Mouse (Mus musculus): ENCODE measurements at regions not wholly inside any gene's neighbourhood (a gene's known extent, or its start where the extent isn't known, plus 50 kb on each side); places are given as distances from the start of the nearest gene placed in this dataset.
A peak's percentile ranks its signal among the peaks of the same experiment; 100 is the strongest.

DNA sequence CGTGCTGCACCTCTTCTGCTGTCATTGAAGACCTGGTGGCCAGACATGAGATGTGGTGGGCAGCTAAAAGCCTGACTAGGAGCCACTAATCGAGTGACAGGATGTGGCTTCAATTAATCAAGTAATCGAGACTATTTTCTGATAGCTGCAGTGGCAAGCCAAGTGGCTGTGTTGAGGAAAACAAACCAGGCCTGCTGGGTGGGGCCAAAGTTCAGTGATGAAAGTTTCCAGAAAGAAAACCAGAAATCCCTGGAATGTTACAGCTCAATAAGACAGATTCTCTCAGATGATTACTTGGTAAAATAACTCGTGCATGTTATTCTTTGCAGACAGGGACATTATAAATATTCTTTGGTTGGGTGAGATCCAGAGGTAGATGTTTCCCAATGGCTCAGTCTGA is 564.4 kb upstream of the Tbl1xr1 start:
- no peaks in the 10 kb centered on the region for H3K27me3 ChIP-seq (ENCODE audit: control insufficient read depth, insufficient read depth, low read length)
- H3K4me1 ChIP-seq (ENCODE audit: control insufficient read depth, insufficient read depth, low read length): no peaks in the 10 kb centered on the region
- ATAC-seq (ENCODE audit: low FRiP score) (no peak), DNase-seq (ENCODE audit: low spot score, missing footprints) (no peak)
- no peaks in the 10 kb centered on the region for H3K36me3 ChIP-seq (ENCODE audit: control insufficient read depth, insufficient read depth, low read length)
- no peak overlapping the region for H3K4me3 ChIP-seq (ENCODE audit: low read depth, low read length)
- 77% methylated on average over 4 of the region's 4 CpGs for WGBS
- H3K9me3 ChIP-seq (ENCODE audit: control insufficient read depth, low read length): peaks cover 12% of the 10 kb centered on the region
- no peak overlapping the region for H3K4me2 ChIP-seq
- H3K27ac ChIP-seq (ENCODE audit: low read depth, low read length): no peak overlapping the region
- H3K9ac ChIP-seq (ENCODE audit: low read length): no peak overlapping the region

DNA sequence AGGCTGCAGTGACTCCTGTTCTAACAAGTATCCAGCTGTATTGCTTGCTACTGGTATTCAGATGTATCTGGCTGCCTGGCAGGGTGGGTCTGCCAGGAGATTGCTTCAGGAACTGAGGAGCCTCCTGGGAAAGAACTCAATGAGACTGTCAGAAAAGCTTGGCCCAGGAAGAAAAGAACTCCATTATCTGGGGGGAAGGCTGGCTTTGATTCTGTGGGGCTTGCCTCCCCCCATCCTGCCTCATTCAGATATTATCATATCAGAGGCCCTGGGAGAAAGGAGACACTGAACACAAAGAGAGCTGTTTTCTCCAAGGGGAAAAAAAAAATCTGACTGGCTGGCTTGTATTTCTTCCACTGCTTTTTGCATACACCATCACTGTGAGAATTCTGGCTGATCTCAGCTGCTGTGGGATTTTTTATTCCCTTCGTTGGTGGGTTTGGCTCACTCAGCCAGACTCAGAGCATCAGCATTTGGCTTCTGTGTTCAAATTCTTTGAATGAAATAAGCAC is 552.0 kb upstream of the Tbl1xr1 start:
- 22% methylated on average over 1 of the region's 1 CpGs for WGBS
- ATAC-seq (ENCODE audit: low FRiP score) (peak; percentile 80), DNase-seq (ENCODE audit: low spot score, missing footprints) (no peak)
- H3K9me3 ChIP-seq (ENCODE audit: control insufficient read depth, low read length): no peaks in the 10 kb centered on the region; the same call in 1 of the 2 replicates
- H3K27ac ChIP-seq (ENCODE audit: low read depth, low read length): peak overlapping the region; percentile 6
- H3K9ac ChIP-seq (ENCODE audit: low read length): no peak overlapping the region
- H3K4me3 ChIP-seq (ENCODE audit: low read depth, low read length): no peak overlapping the region
- no peak overlapping the region for H3K4me2 ChIP-seq
- no peaks in the 10 kb centered on the region for H3K27me3 ChIP-seq (ENCODE audit: control insufficient read depth, insufficient read depth, low read length)
- H3K4me1 ChIP-seq (ENCODE audit: control insufficient read depth, insufficient read depth, low read length): peaks cover 8% of the 10 kb centered on the region
- H3K36me3 ChIP-seq (ENCODE audit: control insufficient read depth, insufficient read depth, low read length): no peaks in the 10 kb centered on the region

DNA sequence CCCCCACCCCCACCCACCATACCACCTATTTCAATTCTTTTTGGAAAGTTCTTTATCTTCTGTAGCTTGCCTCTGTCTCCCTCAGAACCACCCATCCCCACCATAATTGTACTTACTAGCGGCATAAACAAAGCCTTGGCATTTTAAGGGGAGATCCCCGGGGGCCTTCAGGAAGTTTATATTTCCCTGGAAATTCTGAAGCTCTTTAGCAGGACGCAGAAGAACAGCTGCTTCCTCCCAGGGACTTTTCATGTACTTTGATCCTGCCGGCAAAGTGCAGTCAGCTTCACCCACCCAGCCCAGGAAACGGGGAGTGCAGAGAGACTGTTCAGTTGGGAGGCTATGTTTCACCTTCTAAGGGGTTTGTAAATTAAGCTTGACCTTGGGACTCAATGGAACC is 545.6 kb upstream of the Tbl1xr1 start:
- WGBS: 66% methylated on average over 5 of the region's 5 CpGs
- Histone ChIP-seq H3K4me2 (no peak overlapping the region), H3K36me3 (ENCODE audit: control insufficient read depth, insufficient read depth, low read length) (no peaks in the 10 kb centered on the region), H3K4me3 (ENCODE audit: low read depth, low read length) (no peak overlapping the region), H3K9me3 (ENCODE audit: control insufficient read depth, low read length) (no peaks in the 10 kb centered on the region), H3K4me1 (ENCODE audit: control insufficient read depth, insufficient read depth, low read length) (no peaks in the 10 kb centered on the region), H3K27me3 (ENCODE audit: control insufficient read depth, insufficient read depth, low read length) (no peaks in the 10 kb centered on the region), H3K27ac (ENCODE audit: low read depth, low read length) (no peak overlapping the region), H3K9ac (ENCODE audit: low read length) (no peak overlapping the region)
- DNase-seq (ENCODE audit: low spot score, missing footprints): no peak
- no peak for ATAC-seq (ENCODE audit: low FRiP score)

DNA sequence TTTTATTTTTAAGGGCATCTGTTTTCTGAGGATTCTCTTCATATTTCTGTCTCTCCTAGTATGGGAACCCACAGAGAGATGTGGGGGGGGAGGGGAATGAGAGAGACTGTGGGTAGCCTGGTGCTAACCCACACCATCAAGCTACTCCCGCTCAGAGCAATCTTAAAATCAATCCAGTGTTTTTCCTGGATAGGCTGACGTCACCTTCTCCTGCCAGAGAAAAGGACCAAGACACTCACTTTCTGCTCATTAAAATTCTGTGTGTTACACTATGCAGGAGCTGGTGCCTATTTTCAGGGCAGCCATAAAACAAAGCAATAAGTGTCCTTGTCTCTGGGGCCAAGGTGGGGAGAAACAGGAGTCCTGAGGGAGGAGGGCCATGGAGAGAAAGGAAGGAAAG is 537.3 kb upstream of the Tbl1xr1 start:
- WGBS: 75% methylated on average over 2 of the region's 2 CpGs
- no peak overlapping the region for H3K4me2 ChIP-seq
- H3K4me3 ChIP-seq (ENCODE audit: low read depth, low read length): no peak overlapping the region
- H3K9me3 ChIP-seq (ENCODE audit: control insufficient read depth, low read length): no peaks in the 10 kb centered on the region
- no peak overlapping the region for H3K9ac ChIP-seq (ENCODE audit: low read length)
- no peak for DNase-seq (ENCODE audit: low spot score, missing footprints)
- no peaks in the 10 kb centered on the region for H3K4me1 ChIP-seq (ENCODE audit: control insufficient read depth, insufficient read depth, low read length)
- ATAC-seq (ENCODE audit: low FRiP score): no peak
- no peaks in the 10 kb centered on the region for H3K27me3 ChIP-seq (ENCODE audit: control insufficient read depth, insufficient read depth, low read length)
- H3K27ac ChIP-seq (ENCODE audit: low read depth, low read length): no peak overlapping the region
- H3K36me3 ChIP-seq (ENCODE audit: control insufficient read depth, insufficient read depth, low read length): no peaks in the 10 kb centered on the region

DNA sequence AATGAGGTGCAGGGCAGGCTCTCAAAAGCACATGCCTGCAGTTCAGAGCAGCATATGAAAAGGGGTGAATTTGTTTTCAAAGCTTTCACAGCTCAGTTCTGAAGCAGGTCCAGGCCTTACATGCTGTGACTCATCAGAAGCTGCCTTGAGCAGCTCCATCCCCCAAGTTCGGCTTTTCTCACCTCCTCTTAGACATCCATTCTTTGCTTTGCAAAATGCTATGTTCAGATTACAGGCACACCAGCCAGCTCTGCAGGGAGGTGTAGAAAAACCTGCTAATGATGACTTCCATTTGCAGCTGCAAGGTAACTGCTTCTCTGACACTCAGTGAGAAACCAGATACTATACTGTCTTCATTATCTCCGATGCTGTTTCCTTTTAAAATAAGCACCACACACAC is 532.0 kb upstream of the Tbl1xr1 start:
- ATAC-seq (ENCODE audit: low FRiP score): no peak
- DNase-seq (ENCODE audit: low spot score, missing footprints): peak; percentile 71
- H3K9ac ChIP-seq (ENCODE audit: low read length): no peak overlapping the region
- H3K4me3 ChIP-seq (ENCODE audit: low read depth, low read length): no peak overlapping the region
- H3K27me3 ChIP-seq (ENCODE audit: control insufficient read depth, insufficient read depth, low read length): no peaks in the 10 kb centered on the region
- 69% methylated on average over 2 of the region's 2 CpGs for WGBS
- no peaks in the 10 kb centered on the region for H3K9me3 ChIP-seq (ENCODE audit: control insufficient read depth, low read length)
- no peak overlapping the region for H3K4me2 ChIP-seq
- peaks cover 6% of the 10 kb centered on the region; the same call in 1 of the 2 replicates for H3K4me1 ChIP-seq (ENCODE audit: control insufficient read depth, insufficient read depth, low read length)
- no peak overlapping the region for H3K27ac ChIP-seq (ENCODE audit: low read depth, low read length)
- no peaks in the 10 kb centered on the region for H3K36me3 ChIP-seq (ENCODE audit: control insufficient read depth, insufficient read depth, low read length)

DNA sequence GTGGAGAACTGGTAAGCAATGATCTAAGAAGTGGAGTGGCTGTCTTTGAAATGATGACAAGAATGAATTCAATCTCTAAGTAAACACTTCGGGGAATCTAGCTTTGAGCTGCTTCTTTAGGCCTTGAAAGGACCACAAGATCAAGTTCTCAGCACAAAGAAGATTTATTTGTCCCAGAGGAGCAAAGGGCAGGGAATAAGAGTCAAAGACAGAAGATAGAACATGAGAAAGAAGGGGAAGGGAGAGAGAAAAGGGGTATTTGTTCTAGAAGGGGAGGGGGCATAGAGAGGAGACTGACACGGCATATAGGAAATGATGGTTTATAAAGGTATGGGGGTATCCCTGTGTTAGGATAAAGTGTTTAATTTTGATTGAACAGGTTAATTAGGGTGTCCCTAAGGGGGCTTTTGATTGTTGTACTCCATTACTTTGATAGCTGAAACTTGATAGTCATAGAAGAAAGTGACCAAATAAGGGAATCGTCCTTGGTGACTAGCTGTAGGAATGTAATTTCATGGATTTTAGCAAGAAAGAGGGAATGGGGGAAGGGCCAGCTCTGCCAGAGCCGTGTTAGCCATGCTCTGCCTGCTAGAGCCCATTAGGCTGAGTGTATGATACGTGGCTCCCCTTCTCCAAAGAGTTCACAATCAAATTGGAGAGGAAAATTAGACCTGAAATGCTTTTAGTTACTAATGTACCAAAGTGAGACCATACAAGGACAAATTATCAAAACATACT is 531.1 kb upstream of the Tbl1xr1 start:
- H3K4me3 ChIP-seq (ENCODE audit: low read depth, low read length): no peak overlapping the region
- no peaks in the 10 kb centered on the region for H3K36me3 ChIP-seq (ENCODE audit: control insufficient read depth, insufficient read depth, low read length)
- no peaks in the 10 kb centered on the region for H3K9me3 ChIP-seq (ENCODE audit: control insufficient read depth, low read length)
- peak; percentile 58; the same call in 1 of the 2 replicates for ATAC-seq (ENCODE audit: low FRiP score)
- no peaks in the 10 kb centered on the region for H3K27me3 ChIP-seq (ENCODE audit: control insufficient read depth, insufficient read depth, low read length)
- peaks cover 6% of the 10 kb centered on the region; the same call in 1 of the 2 replicates for H3K4me1 ChIP-seq (ENCODE audit: control insufficient read depth, insufficient read depth, low read length)
- WGBS: 41% methylated on average over 5 of the region's 5 CpGs
- H3K4me2 ChIP-seq: no peak overlapping the region
- H3K27ac ChIP-seq (ENCODE audit: low read depth, low read length): no peak overlapping the region
- H3K9ac ChIP-seq (ENCODE audit: low read length): no peak overlapping the region
- peak; percentile 83 for DNase-seq (ENCODE audit: low spot score, missing footprints)

DNA sequence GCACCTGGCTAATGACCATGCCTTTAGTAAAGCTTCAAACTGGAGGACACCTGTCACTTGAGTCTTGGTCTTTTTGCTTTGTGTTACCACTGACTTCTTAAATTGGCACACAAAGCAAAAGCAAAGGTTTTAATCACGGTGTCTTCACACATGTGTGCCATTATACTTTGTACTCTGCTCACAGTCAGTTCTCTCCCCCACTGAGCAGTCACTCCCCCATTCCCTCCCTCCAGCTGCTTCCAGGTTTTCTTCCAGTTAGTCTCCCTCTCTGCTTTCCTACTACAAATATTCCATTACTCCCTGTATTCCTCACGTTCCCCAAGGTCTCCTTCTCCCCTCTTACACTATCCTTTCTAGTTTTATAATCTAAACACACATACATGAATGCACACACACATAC is 530.0 kb upstream of the Tbl1xr1 start:
- H3K9me3 ChIP-seq (ENCODE audit: control insufficient read depth, low read length): no peaks in the 10 kb centered on the region

DNA sequence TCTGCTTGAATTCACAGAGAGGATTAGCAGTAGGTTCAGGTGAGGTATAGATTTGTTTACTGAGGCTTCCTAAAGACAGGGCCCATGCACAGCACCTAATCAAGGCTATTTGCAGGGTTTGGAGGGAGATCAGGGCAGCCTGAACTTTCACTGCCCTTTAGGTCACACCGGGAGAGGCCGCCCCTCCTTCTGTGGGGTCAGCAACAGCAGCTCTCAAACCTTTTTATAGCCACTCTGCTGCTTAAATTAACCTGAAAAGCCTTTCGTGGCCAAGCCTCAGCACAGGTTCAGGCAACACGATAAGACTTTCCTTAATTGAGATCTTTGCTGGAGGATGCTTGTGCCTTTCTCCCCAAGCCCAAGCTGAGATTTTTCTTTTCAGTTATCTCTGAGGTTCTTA is 526.8 kb upstream of the Tbl1xr1 start:
- Histone ChIP-seq H3K9ac (ENCODE audit: low read length) (no peak overlapping the region), H3K36me3 (ENCODE audit: control insufficient read depth, insufficient read depth, low read length) (no peaks in the 10 kb centered on the region), H3K4me2 (no peak overlapping the region), H3K4me1 (ENCODE audit: control insufficient read depth, insufficient read depth, low read length) (peaks cover 24% of the 10 kb centered on the region), H3K9me3 (ENCODE audit: control insufficient read depth, low read length) (no peaks in the 10 kb centered on the region), H3K4me3 (ENCODE audit: low read depth, low read length) (no peak overlapping the region), H3K27me3 (ENCODE audit: control insufficient read depth, insufficient read depth, low read length) (no peaks in the 10 kb centered on the region), H3K27ac (ENCODE audit: low read depth, low read length) (no peak overlapping the region)
- no peak for DNase-seq (ENCODE audit: low spot score, missing footprints)
- ATAC-seq (ENCODE audit: low FRiP score): no peak
- 49% methylated on average over 4 of the region's 4 CpGs for WGBS

More for the DNA sequence above, 530.0 kb upstream of the Tbl1xr1 start:
- WGBS: 51% methylated on average over 2 of the region's 2 CpGs
- Histone ChIP-seq H3K4me3 (ENCODE audit: low read depth, low read length) (no peak overlapping the region), H3K9ac (ENCODE audit: low read length) (no peak overlapping the region), H3K27ac (ENCODE audit: low read depth, low read length) (no peak overlapping the region), H3K4me2 (no peak overlapping the region), H3K4me1 (ENCODE audit: control insufficient read depth, insufficient read depth, low read length) (peaks cover 6% of the 10 kb centered on the region; the same call in 1 of the 2 replicates), H3K27me3 (ENCODE audit: control insufficient read depth, insufficient read depth, low read length) (no peaks in the 10 kb centered on the region), H3K36me3 (ENCODE audit: control insufficient read depth, insufficient read depth, low read length) (no peaks in the 10 kb centered on the region)
- ATAC-seq (ENCODE audit: low FRiP score): no peak
- peak; percentile 76 for DNase-seq (ENCODE audit: low spot score, missing footprints)

DNA sequence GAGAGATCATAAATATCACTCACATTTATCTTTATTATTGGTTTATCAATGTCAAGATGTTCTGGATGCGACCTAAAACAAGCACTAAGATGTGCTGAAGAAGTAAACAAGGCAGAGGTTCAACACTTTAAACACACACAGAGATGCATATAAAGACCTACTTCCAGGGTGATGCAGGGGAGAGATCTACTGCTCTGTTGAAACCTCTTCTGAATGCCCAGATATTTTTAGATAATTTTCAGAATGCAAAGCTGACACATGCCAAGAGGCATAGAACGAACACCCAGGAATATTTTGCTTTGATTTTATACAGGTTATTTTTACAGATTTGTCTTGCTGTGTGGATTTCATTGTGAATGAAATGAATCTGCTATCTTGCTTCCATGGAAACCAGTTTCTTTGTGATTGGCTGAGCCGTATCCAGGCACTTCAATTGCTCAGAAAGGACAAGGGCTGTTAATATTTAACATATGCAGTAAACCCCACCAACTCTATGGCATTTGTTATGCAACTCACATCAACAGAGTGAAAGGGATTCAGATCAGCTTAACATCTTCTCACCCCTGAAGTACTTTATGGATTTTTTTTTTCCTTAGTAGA is 523.2 kb upstream of the Tbl1xr1 start:
- ATAC-seq (ENCODE audit: low FRiP score) (peak; percentile 94), DNase-seq (ENCODE audit: low spot score, missing footprints) (no peak)
- Histone ChIP-seq H3K4me2 (no peak overlapping the region), H3K27me3 (ENCODE audit: control insufficient read depth, insufficient read depth, low read length) (no peaks in the 10 kb centered on the region), H3K36me3 (ENCODE audit: control insufficient read depth, insufficient read depth, low read length) (no peaks in the 10 kb centered on the region), H3K4me1 (ENCODE audit: control insufficient read depth, insufficient read depth, low read length) (peaks cover 18% of the 10 kb centered on the region), H3K27ac (ENCODE audit: low read depth, low read length) (no peak overlapping the region), H3K9ac (ENCODE audit: low read length) (no peak overlapping the region), H3K9me3 (ENCODE audit: control insufficient read depth, low read length) (no peaks in the 10 kb centered on the region), H3K4me3 (ENCODE audit: low read depth, low read length) (no peak overlapping the region)
- WGBS: 39% methylated on average over 3 of the region's 3 CpGs
